Comparison of ENCODE assay signal across 8 mouse cellular contexts in genomic region chr11:55422978-55423377, GRCm38 (mm10). TPM values are rescaled to one million over a fixed set of nuclear protein-coding genes. Genes with fewer than 3 reads are reported as not detected.
DNase-seq lines count a peak whose midpoint lies in the region; ATAC-seq and TF ChIP-seq lines count a peak whose summit lies in the region.

TSS of gene Sparc (minus strand) at chr11:55423183.

- no peak for ATAC-seq in forebrain, embryonic 15.5 days (replicated peaks)
- ATAC-seq in hindbrain, embryonic 11.5 days (ENCODE audit: low FRiP score), result no peak
- no peak for ATAC-seq in liver, embryonic 13.5 days (ENCODE audit: low read depth)

- H3K4me3 ChIP-seq in spleen, adult 2 months (ENCODE audit: extremely low read depth, insufficient read depth, insufficient read length), result no peak within 1 kb of the TSS
- H3K4me3 ChIP-seq in forebrain, embryonic 15.5 days, result no peak within 1 kb of the TSS
- H3K4me3 ChIP-seq in hindbrain, embryonic 11.5 days (ENCODE audit: low read depth, low read length), result no peak within 1 kb of the TSS
- H3K4me3 ChIP-seq in liver, embryonic 13.5 days (replicated peaks), result no peak within 1 kb of the TSS

- H3K4me2 ChIP-seq in forebrain, embryonic 15.5 days (replicated peaks), result no peak within 1 kb of the TSS
- no peak within 1 kb of the TSS for H3K4me2 ChIP-seq in hindbrain, embryonic 11.5 days (replicated peaks; ENCODE audit: low read depth, low read length)
- no peak within 1 kb of the TSS for H3K4me2 ChIP-seq in liver, embryonic 13.5 days

- H3K4me1 ChIP-seq in spleen, adult 2 months (ENCODE audit: control insufficient read depth, insufficient read depth, insufficient read length), result no peaks in the 10 kb centered on the region
- peaks cover 39% of the 10 kb centered on the region for H3K4me1 ChIP-seq in forebrain, embryonic 15.5 days
- H3K4me1 ChIP-seq in hindbrain, embryonic 11.5 days (replicated peaks; ENCODE audit: control insufficient read depth, insufficient read depth, low read length), result peaks cover 21% of the 10 kb centered on the region
- peaks cover 24% of the 10 kb centered on the region for H3K4me1 ChIP-seq in liver, embryonic 13.5 days (replicated peaks)

- TF ChIP-seq CTCF in spleen, adult 2 months (IDR thresholded peaks at IDR 0.05; ENCODE audit: extremely low read depth, insufficient read depth, insufficient read length, insufficient replicate concordance), result no peak

- 96% methylated on average over 1 of the region's 1 CpGs for WGBS in spleen, adult 2 months
- WGBS in forebrain, embryonic 15.5 days, result 100% methylated on average over 1 of the region's 1 CpGs
- WGBS in hindbrain, embryonic 11.5 days, result 95% methylated on average over 1 of the region's 1 CpGs
- WGBS in liver, embryonic 13.5 days (ENCODE audit: insufficient replicate concordance), result 82% methylated on average over 1 of the region's 1 CpGs

- no peak within 1 kb of the TSS for H3K27ac ChIP-seq in spleen, adult 2 months (ENCODE audit: insufficient read depth, low read length)
- peak within 1 kb of the TSS; percentile 44; the same call in 1 of the 2 replicates for H3K27ac ChIP-seq in forebrain, embryonic 15.5 days (replicated peaks)
- H3K27ac ChIP-seq in hindbrain, embryonic 11.5 days (ENCODE audit: low read depth, low read length), result peak within 1 kb of the TSS; percentile 79
- H3K27ac ChIP-seq in liver, embryonic 13.5 days, result no peak within 1 kb of the TSS; the same call in 1 of the 2 replicates

- TF ChIP-seq POLR2A in spleen, adult 2 months (IDR thresholded peaks at IDR 0.05; ENCODE audit: low read depth, low read length), result no peak

- no peaks in the 10 kb centered on the region for H3K27me3 ChIP-seq in spleen, adult 2 months (ENCODE audit: control insufficient read depth, insufficient read depth, low read length)
- H3K27me3 ChIP-seq in forebrain, embryonic 15.5 days, result no peaks in the 10 kb centered on the region
- H3K27me3 ChIP-seq in hindbrain, embryonic 11.5 days (ENCODE audit: control insufficient read depth, insufficient read depth, low read length), result no peaks in the 10 kb centered on the region
- H3K27me3 ChIP-seq in liver, embryonic 13.5 days, result peaks cover 11% of the 10 kb centered on the region; the same call in 1 of the 2 replicates

- H3K9ac ChIP-seq in forebrain, embryonic 15.5 days (replicated peaks), result no peak within 1 kb of the TSS
- H3K9ac ChIP-seq in hindbrain, embryonic 11.5 days (ENCODE audit: low read depth, low read length), result 0 out of 2 replicates have a peak within 1 kb of the TSS, but pooled peaks have one; percentile 0
- no peak within 1 kb of the TSS for H3K9ac ChIP-seq in liver, embryonic 13.5 days

- no peaks in the 10 kb centered on the region for H3K9me3 ChIP-seq in forebrain, embryonic 15.5 days
- H3K9me3 ChIP-seq in hindbrain, embryonic 11.5 days (ENCODE audit: control insufficient read depth, low read length), result no peaks in the 10 kb centered on the region
- H3K9me3 ChIP-seq in liver, embryonic 13.5 days (replicated peaks), result no peaks in the 10 kb centered on the region

- DNase-seq in spleen, adult 2 months (ENCODE audit: low read depth in 1 of 2, low spot score in 2 of 2), result no peak
- DNase-seq in spleen, adult 18-20 months, result no peak
- DNase-seq in hindbrain, embryonic 11.5 days (ENCODE audit: low spot score), result no peak
- no peak for DNase-seq in liver, embryonic 13.5 days
- DNase-seq in cerebellum, adult 11-12 months, result no peak
- no peak for DNase-seq in cerebellum, postnatal 10 days
- DNase-seq in testis, postnatal 14 days (ENCODE audit: low spot score), result no peak

- no peaks in the 10 kb centered on the region for H3K36me3 ChIP-seq in spleen, adult 2 months (ENCODE audit: control insufficient read depth, insufficient read depth, low read length)
- H3K36me3 ChIP-seq in forebrain, embryonic 15.5 days, result no peaks in the 10 kb centered on the region
- H3K36me3 ChIP-seq in hindbrain, embryonic 11.5 days (ENCODE audit: control insufficient read depth, insufficient read depth, low read length), result no peaks in the 10 kb centered on the region
- H3K36me3 ChIP-seq in liver, embryonic 13.5 days, result no peaks in the 10 kb centered on the region

RNA-seq across cellular contexts. Expression of gene Sparc, which starts in this region (rescaled TPM):
- 427 and 627 TPM in 2 replicates for polyA plus RNA-seq in spleen, adult 2 months (2012; rRNA removed)
- 320 and 352 TPM in 2 replicates for polyA plus RNA-seq in forebrain, embryonic 15.5 days (2015; fragmentation: Nextera tagmentation; extraction: Ambion mirVana)
- 528 and 573 TPM in 2 replicates for polyA plus RNA-seq in hindbrain, embryonic 11.5 days (2014; fragmentation: Nextera tagmentation; extraction: Ambion mirVana)
- polyA plus RNA-seq in liver, embryonic 13.5 days (2015; fragmentation: Nextera tagmentation; extraction: Ambion mirVana), result 150 and 155 TPM in 2 replicates

Comparison
In these comparisons a context has a peak if more than half of its experiments do, and no peak if none do; other contexts are left out.
1. H3K27ac ChIP-seq: peak in forebrain, embryonic 15.5 days (single experiment) and hindbrain, embryonic 11.5 days (single experiment); none in spleen, adult 2 months (single experiment) and liver, embryonic 13.5 days (single experiment).